In the genomic region with DNA sequence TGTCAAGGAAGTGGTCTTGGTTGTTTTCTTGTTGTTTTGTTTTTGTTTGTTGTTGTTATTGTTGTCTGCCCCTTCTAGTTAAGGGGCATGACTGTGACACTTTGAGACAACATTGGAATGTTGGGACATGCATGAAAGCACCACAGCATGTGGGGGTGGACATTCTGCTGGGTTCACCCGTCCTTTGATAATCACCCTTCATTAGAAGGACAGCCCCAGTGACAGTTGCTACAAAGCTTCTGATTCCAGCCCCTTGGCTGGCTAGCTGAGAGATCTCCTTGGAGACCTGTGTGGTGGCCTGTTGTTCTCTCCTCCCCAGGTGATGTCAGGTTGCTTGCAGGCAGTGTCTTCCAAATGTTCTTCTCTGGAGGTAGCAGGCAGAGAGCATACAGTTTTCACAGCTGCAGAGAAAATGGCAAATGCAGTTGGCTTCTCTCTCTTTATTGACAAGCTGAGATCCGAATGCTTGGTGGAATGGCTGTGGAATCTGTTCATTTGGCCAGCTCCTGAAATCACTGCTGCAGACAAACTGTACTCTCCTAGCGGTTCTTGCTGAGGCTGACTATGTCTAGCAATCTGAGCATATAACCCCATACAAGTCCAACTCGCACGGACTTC, we compare ENCODE assay signal across 8 mouse cellular contexts.
A peak's percentile ranks its signal among the peaks of the same experiment; 100 is the strongest.
DNase-seq lines count a peak whose midpoint lies in the region; ATAC-seq and TF ChIP-seq lines count a peak whose summit lies in the region.
"Had no signal": no experiment of that assay in that cellular context is flagged by ENCODE, and none has a peak within 500 bp of the region (broad histone marks: within the 10 kb centered on the region; RNA-seq: fewer than 3 reads in every experiment).

No protein-coding gene starts in this region.

- H3K4me2 ChIP-seq in forebrain, embryonic 16.5 days (ENCODE audit: low read length), result peak overlapping the region; percentile 67
- H3K4me2 ChIP-seq in midbrain, embryonic 12.5 days (replicated peaks), result peak overlapping the region; percentile 60

- no peaks in the 10 kb centered on the region for H3K27me3 ChIP-seq in forebrain, embryonic 16.5 days (replicated peaks; ENCODE audit: control insufficient read depth, insufficient read depth, low read length)
- H3K27me3 ChIP-seq in midbrain, embryonic 12.5 days, result peaks cover 23% of the 10 kb centered on the region; the same call in 1 of the 2 replicates

- H3K27ac ChIP-seq in forebrain, embryonic 16.5 days (ENCODE audit: low read length), result peak overlapping the region; percentile 61
- peak overlapping the region; percentile 43 for H3K27ac ChIP-seq in midbrain, embryonic 12.5 days (replicated peaks)

- TF ChIP-seq POLR2A in brain, embryonic 14.5 days (IDR thresholded peaks at IDR 0.05; ENCODE audit: borderline replicate concordance, extremely low read depth, insufficient read depth, insufficient read length, poor library complexity, severe bottlenecking), result no peak

- H3K9ac ChIP-seq in forebrain, embryonic 16.5 days (replicated peaks; ENCODE audit: low read depth, low read length), result peak overlapping the region; percentile 34; the same call in 1 of the 2 replicates
- H3K9ac ChIP-seq in midbrain, embryonic 12.5 days (replicated peaks), result no peak overlapping the region; the same call in 1 of the 2 replicates
- H3K9ac ChIP-seq: heart, embryonic 12.5 days had no signal

- no peak for TF ChIP-seq CTCF in brain, embryonic 14.5 days (IDR thresholded peaks at IDR 0.05; ENCODE audit: borderline replicate concordance, extremely low read depth, insufficient read depth, insufficient read length)

- peak overlapping the region; percentile 38 for H3K4me3 ChIP-seq in forebrain, embryonic 16.5 days (replicated peaks; ENCODE audit: low read length)
- H3K4me3 ChIP-seq in midbrain, embryonic 12.5 days, result peak overlapping the region; percentile 47

- H3K36me3 ChIP-seq in forebrain, embryonic 16.5 days (ENCODE audit: control insufficient read depth, insufficient read depth), result no peaks in the 10 kb centered on the region
- H3K36me3 ChIP-seq in midbrain, embryonic 12.5 days, result no peaks in the 10 kb centered on the region
- H3K36me3 ChIP-seq: heart, embryonic 12.5 days had no signal

- peaks cover 22% of the 10 kb centered on the region for H3K4me1 ChIP-seq in forebrain, embryonic 16.5 days (replicated peaks; ENCODE audit: control insufficient read depth, insufficient read depth, low read length)
- peaks cover 33% of the 10 kb centered on the region for H3K4me1 ChIP-seq in midbrain, embryonic 12.5 days
- H3K4me1 ChIP-seq: heart, embryonic 12.5 days had no signal

- no peaks in the 10 kb centered on the region for H3K9me3 ChIP-seq in forebrain, embryonic 16.5 days (ENCODE audit: control insufficient read depth, low read length)
- H3K9me3 ChIP-seq in midbrain, embryonic 12.5 days, result no peaks in the 10 kb centered on the region
- H3K9me3 ChIP-seq: heart, embryonic 12.5 days had no signal

- no peak for ATAC-seq in forebrain, embryonic 16.5 days
- no peak for ATAC-seq in midbrain, embryonic 12.5 days (ENCODE audit: low FRiP score, low read depth)

- peak; percentile 18 for DNase-seq in Muller cell, postnatal 12 days (ENCODE audit: inconsistent ontology term)
- peak; percentile 57 for DNase-seq in brain, embryonic 14.5 days (ENCODE audit: low read depth)
- DNase-seq in right cerebral cortex, adult 2 months (ENCODE audit: low spot score in 2 of 2), result no peak
- DNase-seq in frontal cortex, postnatal 36 days (ENCODE audit: low spot score in 2 of 2), result no peak
- no peak for DNase-seq in thymus, postnatal 14 days

- 31% methylated on average over 5 of the region's 5 CpGs for WGBS in forebrain, embryonic 16.5 days
- WGBS in midbrain, embryonic 12.5 days, result 37% methylated on average over 5 of the region's 5 CpGs

Comparison
In these comparisons a context has a peak if more than half of its experiments do, and no peak if none do; other contexts are left out.
1. DNase-seq: peak in Muller cell, postnatal 12 days (single experiment) and brain, embryonic 14.5 days (single experiment); none in right cerebral cortex, adult 2 months (0 of 2), frontal cortex, postnatal 36 days (0 of 2) and thymus, postnatal 14 days (single experiment).